Mouse (Mus musculus) cerebellum, postnatal 10 days (tissue): ENCODE data around the gene Tspan9.
A peak's percentile ranks its signal among the peaks of the same experiment; 100 is the strongest.

ENCODE experiments used
- DNase-seq, 2 experiments: peaks; one replicate each; pipeline ENCODE4 v3.0.0; 2021; ENCODE audit warnings: mixed read lengths in 2 of 2

Gene Tspan9

DNA sequence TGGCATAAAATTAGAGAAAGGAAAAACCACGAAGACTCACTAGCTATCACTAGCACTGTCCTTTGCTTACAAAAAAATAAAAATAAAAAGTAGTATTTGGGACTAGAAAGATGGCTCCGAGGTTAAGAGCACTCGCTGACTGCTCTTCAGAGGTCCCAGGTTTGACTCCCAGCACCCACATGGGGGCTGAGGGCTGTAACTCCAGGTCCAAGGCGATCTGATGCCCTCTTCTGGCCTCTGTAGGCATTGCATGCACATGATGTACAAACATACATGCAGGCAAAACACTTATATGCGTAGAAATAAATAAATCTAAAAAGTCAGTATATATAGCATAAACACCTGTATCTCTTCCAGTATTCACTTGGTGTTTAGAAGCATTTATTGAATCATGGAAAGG lies 43.5 kb downstream of the Tspan9 start:
- peak; percentile 56 to 62 for DNase-seq

DNA sequence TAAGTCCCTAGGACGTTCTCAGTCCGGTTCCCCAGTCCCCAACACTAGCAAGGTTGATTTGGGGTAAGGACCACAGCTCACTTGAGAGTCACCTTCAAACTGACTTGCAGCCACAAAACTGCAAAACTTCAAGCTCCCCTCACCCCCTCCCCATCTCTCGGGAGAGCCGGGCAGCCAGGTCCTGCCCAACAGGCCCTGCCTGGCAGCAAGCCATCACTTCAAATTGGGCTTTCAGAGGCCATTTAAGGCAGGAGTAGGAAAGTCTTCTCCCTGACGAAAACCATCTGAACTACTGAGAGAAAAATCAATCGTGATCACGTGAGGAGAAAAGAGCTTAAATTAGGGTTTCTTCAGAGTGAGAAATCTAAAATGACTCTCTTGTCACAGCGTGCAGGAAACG lies 44.2 kb downstream of the Tspan9 start:
- peak; percentile 65 to 74 for DNase-seq

DNA sequence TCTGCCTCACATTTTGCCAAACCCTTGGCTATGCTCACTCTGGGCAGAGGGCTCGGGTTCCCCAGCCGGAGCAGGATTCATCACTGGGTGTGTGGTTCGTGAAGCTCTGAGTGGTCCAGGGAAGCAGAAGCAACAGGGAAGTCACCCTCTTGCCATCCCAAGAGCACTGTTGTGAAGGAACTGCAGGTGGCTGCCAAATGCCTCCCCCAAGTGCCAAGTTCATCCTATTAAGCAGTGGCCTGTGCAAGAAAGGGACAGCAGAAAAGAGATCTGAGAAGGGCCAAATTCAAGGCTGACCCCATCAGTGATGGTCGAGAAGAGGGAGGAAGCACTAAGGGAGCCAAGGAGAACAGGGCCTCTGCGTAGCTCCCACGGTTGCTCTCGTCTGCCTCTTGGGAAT lies 46.9 kb downstream of the Tspan9 start:
- peak; percentile 38 to 56 for DNase-seq

DNA sequence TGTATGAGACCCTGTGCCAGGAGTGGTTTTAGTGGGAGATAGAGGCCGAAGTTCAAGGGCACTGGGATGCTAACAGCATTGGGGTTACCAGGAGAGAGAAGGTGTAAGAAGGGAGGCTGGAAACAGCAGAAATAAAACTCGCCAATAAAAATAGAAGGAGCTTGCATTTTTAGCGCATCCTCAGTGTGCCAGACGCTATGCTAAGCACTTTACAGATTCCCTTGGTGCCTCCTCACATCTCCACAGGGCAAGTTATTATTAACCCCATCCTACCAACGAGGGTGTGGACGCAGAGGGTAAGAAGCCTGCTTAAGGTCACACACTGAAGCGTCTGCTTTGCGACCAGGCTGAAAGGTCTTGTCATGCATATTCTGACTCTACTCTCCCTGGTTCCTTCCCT lies 47.5 kb downstream of the Tspan9 start:
- DNase-seq: no peak

DNA sequence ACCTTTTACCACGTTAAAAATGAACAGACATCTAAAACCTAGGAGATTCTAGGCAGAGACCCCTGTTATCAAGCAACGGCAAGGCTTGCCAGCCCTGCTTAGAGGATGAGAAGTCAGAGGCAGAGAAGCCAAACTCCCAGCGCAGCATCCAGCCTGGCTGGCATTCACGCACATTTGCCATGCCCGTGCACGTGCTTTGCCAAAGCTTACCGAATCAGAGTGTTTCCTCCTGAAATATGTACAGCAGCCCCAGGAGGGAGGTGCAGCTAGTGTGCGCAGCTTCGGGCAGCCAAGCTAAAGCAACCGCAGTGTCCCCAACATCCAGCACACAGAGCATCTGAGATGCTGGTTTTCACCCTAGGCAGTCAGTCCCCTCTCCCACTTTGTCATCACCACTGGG lies 48.3 kb downstream of the Tspan9 start:
- peak; percentile 81 to 85 for DNase-seq

DNA sequence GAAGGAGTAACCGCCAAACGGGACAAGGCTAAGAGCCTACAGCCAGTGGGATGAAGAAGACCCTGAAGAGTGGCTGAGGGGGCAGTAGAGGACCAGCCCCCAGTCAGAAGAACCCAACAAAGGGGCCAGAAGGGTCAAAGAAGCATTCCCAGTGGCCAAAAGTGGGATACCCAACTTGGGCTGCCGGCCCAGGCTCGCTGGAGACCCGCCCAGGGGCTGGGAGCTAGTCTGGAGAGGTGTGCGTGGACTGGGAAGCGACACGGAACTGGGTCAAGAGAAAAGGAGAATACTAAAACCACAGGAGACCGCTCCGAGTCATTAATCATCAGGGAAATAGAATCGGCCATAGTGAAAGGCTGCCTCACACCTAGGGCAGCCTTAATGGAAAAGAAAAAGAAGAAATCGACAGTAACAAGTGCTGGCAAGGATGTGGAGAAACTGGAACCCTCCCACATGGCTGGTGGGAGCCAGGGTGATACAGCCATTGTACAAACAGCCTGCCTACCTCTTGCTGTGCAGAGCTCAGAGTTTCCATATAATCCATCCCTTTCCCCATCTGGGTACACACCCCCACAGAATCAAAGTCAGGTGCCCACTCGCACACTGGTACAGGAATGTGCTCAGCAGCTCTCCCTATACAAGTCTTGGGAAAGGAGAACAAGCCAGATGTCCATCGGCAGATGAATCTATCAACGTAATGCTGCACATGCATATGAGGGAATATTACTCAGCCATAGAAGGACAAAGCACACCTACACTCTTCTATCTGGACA lies 49.4 kb downstream of the Tspan9 start:
- peak; percentile 53 to 58 for DNase-seq

DNA sequence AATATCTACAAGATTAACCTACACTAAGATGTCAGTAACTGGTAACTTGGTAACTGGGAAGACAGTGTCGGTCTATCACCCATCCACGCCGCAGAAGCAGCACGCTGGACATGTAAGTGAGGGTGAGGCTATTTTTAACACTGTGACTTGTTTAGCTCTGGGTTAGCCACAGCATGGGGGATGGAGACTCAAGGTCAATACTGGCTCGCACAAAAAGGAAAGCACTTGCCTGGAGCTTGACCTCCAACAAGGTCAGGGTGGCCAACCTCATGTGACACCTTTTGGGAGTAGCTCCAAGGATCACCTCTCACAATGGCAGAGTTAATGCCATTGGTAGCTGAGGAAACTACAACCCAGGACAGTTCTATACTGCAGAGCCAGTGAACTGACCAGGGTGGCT lies 50.8 kb downstream of the Tspan9 start:
- DNase-seq: no peak

DNA sequence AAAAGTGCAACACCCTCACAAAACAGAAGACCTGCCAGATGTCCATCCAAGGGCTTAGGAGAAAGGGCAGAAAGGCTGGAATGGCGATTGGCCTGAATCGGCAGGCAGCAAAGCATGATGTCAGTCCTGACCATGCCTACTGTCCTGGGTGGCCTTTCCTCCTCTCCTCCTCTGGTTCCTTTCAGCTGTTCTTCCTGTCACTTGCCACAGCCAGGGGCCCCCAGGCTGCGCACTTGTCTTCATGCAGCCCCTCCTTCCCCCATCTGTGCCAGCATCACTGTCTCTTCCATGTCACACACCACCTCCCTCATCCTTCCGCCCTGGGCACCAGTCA lies 51.6 kb downstream of the Tspan9 start:
- no peak for DNase-seq

DNA sequence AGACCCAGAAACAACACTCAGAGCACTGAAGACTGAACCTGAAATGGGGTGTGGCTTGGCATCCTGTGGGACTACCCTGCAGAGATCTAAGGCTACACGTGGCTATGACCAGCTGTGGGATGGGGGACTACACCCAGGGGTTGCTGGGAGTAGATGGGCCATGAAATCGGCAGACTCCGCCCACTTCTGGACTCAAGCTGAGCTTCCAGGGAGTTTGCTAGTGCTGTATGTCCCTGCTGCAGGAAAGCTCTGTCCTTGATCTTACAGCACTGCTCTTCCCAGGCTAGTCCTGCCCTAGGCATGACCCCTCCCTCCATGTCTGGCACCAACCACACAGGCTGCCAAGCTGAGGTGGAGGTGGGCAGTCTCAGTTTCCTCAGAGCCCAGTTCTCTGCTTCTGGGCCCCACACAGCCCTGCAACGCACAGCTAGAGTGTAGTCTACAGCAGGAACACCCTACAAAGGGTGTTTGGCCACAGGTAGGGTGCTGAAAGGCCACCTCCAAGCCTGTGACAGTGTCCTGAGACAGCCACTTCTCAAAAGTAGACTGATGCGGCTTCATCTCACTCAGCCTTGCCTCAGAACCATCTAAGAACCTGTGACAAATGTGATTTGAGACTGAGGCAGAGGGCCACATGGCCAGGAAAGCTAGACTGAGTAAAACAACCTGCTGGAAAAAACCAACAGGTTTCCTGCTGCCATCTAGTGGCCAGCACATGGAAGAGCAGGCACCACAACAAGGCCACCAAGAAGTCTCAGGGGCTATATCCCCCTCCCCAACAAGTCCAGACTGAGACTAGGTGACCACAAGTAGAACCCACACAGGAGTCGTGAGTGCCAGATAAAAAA lies 52.2 kb downstream of the Tspan9 start:
- DNase-seq: peak; percentile 78 to 84

DNA sequence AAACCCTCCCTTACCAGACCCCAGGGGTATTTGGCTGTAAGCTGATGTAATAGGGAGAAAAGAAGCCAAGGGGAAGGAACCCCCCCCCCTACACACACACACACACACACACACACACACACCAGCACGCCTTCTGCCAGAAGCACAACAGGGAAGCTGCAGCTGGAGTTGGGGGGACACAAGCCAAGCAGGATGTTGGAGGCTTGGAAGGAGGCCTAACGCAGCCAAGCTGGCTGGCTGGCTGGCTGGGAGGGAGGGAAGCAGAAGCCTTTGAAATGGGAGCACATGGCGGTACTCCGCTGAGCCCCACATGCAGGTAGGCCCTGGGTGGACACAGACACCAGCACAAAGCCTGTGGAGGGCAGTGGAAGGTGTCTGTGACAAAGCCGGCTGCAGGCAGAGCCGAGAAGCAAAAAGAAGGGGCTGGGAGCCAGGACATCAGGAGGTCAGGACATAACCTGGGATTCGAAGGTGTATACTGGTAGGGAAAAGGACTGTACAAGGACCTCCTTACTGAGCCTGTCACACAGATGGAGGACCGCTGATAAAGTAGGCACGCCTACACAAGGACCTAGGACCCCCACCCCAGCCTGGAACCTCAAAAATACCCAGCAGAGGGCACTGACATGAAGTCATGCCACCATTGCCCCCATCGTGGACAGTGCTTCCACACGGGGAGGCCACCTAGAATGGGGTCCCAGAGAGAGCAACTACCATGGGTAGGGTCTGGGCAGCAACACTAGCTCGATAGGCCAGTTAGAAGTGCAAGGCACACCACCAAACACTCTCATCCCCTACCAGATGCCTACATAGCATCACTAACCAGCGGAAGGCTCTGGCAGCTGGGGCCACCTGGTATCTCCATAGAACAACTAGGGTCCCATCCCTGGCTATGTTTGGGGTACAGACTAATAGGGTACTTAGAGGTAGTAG lies 53.4 kb downstream of the Tspan9 start:
- peak; percentile 78 to 85 for DNase-seq

DNA sequence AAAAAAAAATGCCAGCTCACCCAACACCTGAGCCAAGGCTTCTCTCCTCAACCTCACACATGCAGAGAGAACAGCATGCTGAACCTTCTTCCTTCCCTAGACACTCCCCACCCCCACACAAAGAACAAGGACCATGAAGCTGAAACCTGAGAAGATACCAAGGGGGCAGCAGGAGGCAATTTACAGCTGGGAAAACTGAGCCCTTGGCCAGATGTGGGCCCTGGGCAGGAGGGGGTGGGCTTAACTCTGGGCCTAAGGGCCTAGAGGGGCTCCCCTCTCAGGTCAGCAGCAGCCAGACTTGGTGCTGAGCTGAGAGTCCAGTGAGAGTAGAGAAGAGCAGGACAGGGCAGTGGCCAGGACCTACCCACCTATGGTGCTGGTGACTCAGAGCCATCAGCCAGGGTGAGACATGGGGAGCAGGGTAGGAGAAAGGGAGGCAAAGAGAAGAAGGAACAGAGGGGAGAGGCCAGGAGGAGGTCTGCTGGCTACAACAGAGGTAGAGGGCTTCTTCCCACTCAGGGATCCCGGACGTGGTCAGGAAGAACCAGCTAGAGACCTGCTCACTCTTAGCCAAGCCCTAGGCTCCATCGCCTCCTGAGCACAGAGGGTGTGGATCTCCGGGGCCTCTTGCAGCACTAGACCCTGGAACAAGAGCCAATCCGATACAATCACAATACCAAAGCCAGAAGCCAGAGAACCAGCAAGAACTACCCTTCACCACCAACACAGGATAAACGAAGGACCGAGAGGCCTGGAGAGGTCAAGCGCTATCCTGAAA lies 54.5 kb downstream of the Tspan9 start:
- DNase-seq: peak; percentile 32 to 36

DNA sequence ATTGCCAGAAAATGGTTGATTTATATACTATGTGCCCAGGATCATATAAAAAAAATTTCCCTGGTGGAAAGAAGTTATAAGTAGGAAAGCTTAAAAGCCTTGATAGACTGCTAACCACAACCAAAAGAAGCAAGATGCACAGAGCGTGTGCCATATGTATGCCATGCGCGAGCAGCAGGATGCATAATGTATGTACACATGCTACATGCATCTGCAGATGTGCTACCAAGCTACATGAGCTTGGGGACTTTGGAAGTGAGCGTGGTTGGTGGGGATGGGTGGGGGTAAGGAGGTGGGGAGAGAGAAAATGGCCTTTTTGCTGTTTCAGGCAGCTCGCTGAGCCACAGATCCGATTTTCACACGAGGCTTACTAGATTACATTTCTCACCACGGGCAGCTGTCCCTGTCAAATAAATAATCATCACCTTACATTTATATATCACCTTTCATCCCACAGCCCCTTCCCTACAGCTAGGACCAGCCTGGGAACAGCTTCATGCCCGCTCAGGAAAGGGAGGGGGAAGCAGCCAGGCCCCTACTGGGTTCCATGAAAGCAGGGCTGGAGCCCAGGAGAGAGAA lies 57.8 kb downstream of the Tspan9 start:
- no peak for DNase-seq

DNA sequence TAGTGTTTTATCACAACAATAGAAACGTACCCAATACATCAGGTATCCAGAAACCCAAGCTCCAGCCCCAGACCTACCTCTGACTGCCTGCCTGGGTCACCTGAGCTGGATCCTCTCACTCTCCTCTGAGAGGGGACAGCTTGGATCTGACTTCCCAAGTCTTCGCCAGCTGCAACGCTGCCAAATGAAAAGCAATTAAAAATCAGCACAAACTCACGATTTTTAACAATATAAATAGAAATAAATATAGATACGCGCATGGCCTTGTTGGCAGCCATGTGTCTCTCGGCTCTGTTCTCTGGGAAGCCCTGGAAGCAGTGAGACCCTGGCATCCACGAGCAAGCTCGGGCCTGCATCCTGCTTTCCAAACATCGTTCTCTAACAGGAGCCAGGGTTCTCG lies 60.1 kb downstream of the Tspan9 start:
- DNase-seq: peak; percentile 49 to 54

DNA sequence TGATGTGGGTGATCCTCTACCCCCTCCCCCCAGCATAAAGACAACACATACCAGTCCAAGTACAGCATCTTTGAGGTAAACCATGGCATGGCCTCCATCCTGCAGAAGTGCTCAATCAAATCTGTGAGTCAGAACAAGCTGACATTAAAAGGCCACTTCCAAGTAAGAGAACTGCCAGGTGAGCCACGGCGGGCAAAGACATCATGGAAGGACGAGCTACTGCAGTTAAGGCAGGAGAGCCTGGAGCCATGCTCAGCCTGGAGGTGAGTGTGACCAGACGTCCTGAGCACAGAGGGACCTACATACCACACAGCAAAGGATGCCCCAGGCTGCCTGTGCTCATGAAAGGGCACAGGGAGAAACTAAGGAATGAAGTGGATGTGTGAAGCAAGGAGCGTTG lies 61.6 kb downstream of the Tspan9 start:
- DNase-seq: peak; percentile 37 to 41

DNA sequence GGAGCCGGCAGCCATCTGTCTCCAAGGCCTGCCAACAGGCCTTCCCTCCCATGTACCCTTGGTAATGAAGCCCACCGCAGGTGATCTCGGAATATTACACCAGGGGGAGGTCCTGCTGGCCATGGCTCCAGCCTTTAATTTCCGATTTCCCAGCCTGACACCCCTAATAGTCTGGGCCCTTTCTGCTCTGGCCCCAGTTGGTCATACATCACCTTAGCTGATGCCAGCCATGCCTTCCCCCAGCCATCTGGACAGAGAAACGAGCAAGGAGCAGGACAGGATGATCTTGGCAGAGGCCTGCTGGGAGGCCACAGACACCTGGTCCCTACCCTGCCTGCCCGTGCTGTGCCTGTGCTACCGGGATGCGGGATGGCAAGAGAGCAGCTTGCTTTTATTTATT lies 62.1 kb downstream of the Tspan9 start:
- DNase-seq: peak; percentile 84 to 91

DNA sequence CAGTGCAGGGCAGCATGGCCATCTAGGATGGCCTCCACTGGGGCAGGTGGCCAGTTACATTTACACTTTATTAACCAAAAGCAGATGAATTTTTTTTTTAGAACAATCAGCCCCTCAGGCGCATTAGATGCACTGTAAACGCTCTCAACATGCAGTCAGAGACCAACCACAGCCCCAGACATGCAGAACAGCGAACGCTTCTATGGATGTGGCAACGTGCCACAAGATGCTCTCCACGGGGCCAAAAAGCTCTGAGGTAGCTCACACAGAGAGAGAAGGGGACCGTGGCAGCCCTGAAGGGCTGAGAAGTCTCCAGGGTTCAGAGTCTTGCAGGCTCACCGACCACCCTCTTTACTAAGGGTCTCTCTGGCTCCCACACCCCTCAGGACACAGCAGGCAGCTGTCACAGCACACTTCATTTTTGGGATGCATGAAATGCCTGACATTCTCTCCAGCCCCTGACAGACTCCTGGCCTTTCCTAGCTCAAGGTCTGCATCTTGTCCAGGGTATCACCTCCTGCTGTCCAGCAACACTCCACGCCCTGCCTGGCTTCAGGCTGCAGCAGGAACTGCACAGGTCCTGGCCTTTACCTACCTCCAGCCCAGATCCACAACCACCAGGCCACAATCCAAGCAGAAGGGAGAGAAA lies 63.7 kb downstream of the Tspan9 start:
- DNase-seq: peak; percentile 38 to 39

DNA sequence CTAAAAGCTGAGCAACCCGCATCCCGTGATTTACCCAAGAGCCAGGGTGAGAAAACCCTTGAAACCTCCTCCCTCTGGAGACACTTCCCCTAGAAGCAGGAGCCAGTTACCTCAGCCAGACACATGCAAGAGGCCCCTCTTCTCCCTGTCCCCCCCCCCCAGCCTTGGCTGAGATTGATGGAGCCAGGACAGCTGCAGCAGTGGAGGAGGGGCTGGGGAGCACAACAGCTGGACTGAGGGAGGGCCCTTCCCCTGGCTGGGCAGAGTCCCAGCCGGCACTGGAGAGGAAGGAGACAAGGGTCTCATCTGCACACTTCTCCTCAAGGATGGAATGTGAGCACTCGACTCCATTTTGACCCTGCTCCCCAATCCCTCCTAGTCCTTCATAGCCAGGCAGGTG lies 64.9 kb downstream of the Tspan9 start:
- peak; percentile 24 to 39 for DNase-seq

DNA sequence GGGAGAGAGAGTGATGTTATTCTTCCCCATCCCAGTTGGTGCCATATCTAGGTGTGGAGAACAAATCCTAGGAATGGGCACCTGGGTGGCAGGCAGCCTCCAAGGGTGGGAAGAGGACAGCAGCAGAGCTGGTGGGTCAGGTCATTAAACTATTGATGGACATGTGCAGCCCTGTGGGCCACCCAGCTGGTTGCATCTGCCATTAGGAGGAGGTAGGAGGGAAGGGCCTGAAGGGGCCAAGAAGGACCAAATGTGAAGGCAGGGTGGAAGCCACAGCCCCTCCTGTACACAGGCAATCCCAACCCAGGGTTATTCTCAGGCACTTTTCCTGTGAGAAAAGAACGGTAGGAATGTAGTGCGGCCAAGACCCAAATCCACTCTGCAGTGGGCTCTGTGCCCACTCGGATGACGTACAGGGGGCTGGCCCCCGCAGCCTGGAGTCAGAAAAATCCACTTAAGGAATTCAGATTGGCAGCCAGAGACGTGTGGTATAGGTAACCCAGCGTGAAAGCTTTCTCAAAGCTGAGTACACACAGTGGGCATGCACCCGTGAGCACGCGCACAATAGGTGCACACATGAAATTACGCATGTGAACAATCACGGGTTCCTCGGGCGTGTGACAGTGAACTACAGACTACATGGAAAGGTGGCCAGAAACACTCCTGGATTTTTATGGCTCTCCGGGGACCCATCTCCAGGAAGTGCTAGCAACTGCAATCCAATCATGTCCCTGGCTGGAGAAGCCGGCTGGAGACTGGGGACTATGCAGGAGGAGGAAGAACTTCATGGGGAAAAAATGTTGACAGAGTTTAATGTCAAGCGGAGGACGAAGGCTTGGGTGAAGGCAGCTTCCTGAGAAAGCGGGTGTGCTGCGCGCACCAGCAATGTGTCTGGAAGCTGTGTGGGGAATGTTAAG lies 67.0 kb downstream of the Tspan9 start:
- peak; percentile 19 to 28 for DNase-seq

DNA sequence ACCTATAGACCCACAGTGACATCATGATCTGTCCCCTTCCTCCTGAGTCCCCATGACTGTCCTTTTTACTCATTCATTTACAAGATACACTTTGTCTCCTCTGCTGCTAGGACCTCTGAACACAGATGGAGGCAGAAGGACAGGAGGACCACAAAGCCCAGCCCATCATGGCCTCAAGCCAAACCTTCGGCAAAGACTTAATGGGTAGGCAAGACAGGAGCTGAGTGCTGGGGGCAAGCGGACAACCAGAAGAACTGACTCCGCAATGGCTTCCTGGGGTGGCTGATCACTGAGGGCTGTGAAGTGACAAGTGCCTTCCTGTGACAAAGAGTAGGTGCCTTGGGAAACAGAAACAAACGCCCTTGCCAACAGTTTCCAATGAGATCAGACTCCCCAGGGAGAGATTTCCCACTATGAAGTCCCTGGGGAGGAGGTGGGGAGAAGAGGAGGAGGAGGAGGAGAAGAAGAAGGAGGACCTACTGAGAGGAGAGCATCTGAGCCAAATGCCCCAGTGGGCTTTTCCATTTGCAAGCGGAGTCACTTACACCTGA lies 67.9 kb downstream of the Tspan9 start:
- DNase-seq: peak; percentile 59 to 69
